Mouse (Mus musculus): Measurements from ENCODE around the gene Lhx2. TPM values are rescaled to one million over a fixed set of nuclear protein-coding genes. Genes with fewer than 3 reads are reported as not detected.
A peak's percentile ranks its signal among the peaks of the same experiment; 100 is the strongest.

The Lhx2 gene
- polyA plus RNA-seq, 1 experiment from 2014 or later = 21.9 TPM

- DNase-seq (ENCODE audit: low spot score) (no peak), ATAC-seq (ENCODE audit: low FRiP score) (no peak)
- H3K27ac ChIP-seq (ENCODE audit: low read depth, low read length) = no peak overlapping the region
- 7% methylated on average over 4 of the region's 4 CpGs for WGBS
- no peak overlapping the region for H3K4me3 ChIP-seq (ENCODE audit: low read depth, low read length)
- H3K9ac ChIP-seq (ENCODE audit: low read depth, low read length) = no peak overlapping the region
- no peaks in the 10 kb centered on the region for H3K9me3 ChIP-seq (ENCODE audit: control insufficient read depth, low read length)
- H3K4me1 ChIP-seq (replicated peaks; ENCODE audit: control insufficient read depth, insufficient read depth, low read length) = peaks cover 2% of the 10 kb centered on the region; the same call in 1 of the 2 replicates
- no peak overlapping the region for H3K4me2 ChIP-seq (replicated peaks; ENCODE audit: low read depth, low read length)
- peaks cover 36% of the 10 kb centered on the region for H3K27me3 ChIP-seq (ENCODE audit: control insufficient read depth, insufficient read depth, low read length)
- no peaks in the 10 kb centered on the region for H3K36me3 ChIP-seq (ENCODE audit: control insufficient read depth, insufficient read depth, low read length)
Measured at GRCm38 (mm10) chr2:38379546-38379870, 40.4 kb downstream of the Lhx2 start.

GRCm38 (mm10) chr2:38380136-38381083 lies 41.3 kb downstream of the Lhx2 start:
- 58% methylated on average over 10 of the region's 10 CpGs for WGBS
- H3K4me2 ChIP-seq (replicated peaks; ENCODE audit: low read depth, low read length) = no peak overlapping the region
- H3K9ac ChIP-seq (ENCODE audit: low read depth, low read length) = no peak overlapping the region
- no peak for DNase-seq (ENCODE audit: low spot score)
- no peaks in the 10 kb centered on the region for H3K9me3 ChIP-seq (ENCODE audit: control insufficient read depth, low read length)
- H3K36me3 ChIP-seq (ENCODE audit: control insufficient read depth, insufficient read depth, low read length) = no peaks in the 10 kb centered on the region
- H3K27me3 ChIP-seq (ENCODE audit: control insufficient read depth, insufficient read depth, low read length) = peaks cover 34% of the 10 kb centered on the region
- ATAC-seq (ENCODE audit: low FRiP score) = no peak
- H3K4me3 ChIP-seq (ENCODE audit: low read depth, low read length) = no peak overlapping the region
- H3K4me1 ChIP-seq (replicated peaks; ENCODE audit: control insufficient read depth, insufficient read depth, low read length) = peaks cover 2% of the 10 kb centered on the region; the same call in 1 of the 2 replicates
- no peak overlapping the region for H3K27ac ChIP-seq (ENCODE audit: low read depth, low read length)

- Histone ChIP-seq H3K4me2 (replicated peaks; ENCODE audit: low read depth, low read length) (no peak overlapping the region), H3K4me1 (replicated peaks; ENCODE audit: control insufficient read depth, insufficient read depth, low read length) (no peaks in the 10 kb centered on the region), H3K9me3 (ENCODE audit: control insufficient read depth, low read length) (no peaks in the 10 kb centered on the region), H3K36me3 (ENCODE audit: control insufficient read depth, insufficient read depth, low read length) (no peaks in the 10 kb centered on the region), H3K27me3 (ENCODE audit: control insufficient read depth, insufficient read depth, low read length) (no peaks in the 10 kb centered on the region), H3K27ac (ENCODE audit: low read depth, low read length) (no peak overlapping the region), H3K9ac (ENCODE audit: low read depth, low read length) (no peak overlapping the region), H3K4me3 (ENCODE audit: low read depth, low read length) (no peak overlapping the region)
- 89% methylated on average over 10 of the region's 10 CpGs for WGBS
- ATAC-seq (ENCODE audit: low FRiP score) (no peak), DNase-seq (ENCODE audit: low spot score) (no peak)
Measured at GRCm38 (mm10) chr2:38387568-38388262, 48.6 kb downstream of the Lhx2 start.

GRCm38 (mm10) chr2:38394977-38395868 lies 56.1 kb downstream of the Lhx2 start:
- H3K27ac ChIP-seq (ENCODE audit: low read depth, low read length) = no peak overlapping the region
- 70% methylated on average over 17 of the region's 17 CpGs for WGBS
- no peaks in the 10 kb centered on the region for H3K36me3 ChIP-seq (ENCODE audit: control insufficient read depth, insufficient read depth, low read length)
- H3K9me3 ChIP-seq (ENCODE audit: control insufficient read depth, low read length) = no peaks in the 10 kb centered on the region
- no peaks in the 10 kb centered on the region for H3K27me3 ChIP-seq (ENCODE audit: control insufficient read depth, insufficient read depth, low read length)
- DNase-seq (ENCODE audit: low spot score) = no peak
- no peak overlapping the region for H3K4me3 ChIP-seq (ENCODE audit: low read depth, low read length)
- H3K9ac ChIP-seq (ENCODE audit: low read depth, low read length) = no peak overlapping the region
- no peak overlapping the region for H3K4me2 ChIP-seq (replicated peaks; ENCODE audit: low read depth, low read length)
- peak; percentile 54; the same call in 1 of the 2 replicates for ATAC-seq (ENCODE audit: low FRiP score)
- H3K4me1 ChIP-seq (replicated peaks; ENCODE audit: control insufficient read depth, insufficient read depth, low read length) = no peaks in the 10 kb centered on the region

- ATAC-seq (ENCODE audit: low FRiP score) (no peak), DNase-seq (ENCODE audit: low spot score) (no peak)
- no peak overlapping the region for H3K4me3 ChIP-seq (ENCODE audit: low read depth, low read length)
- H3K27ac ChIP-seq (ENCODE audit: low read depth, low read length) = no peak overlapping the region
- H3K27me3 ChIP-seq (ENCODE audit: control insufficient read depth, insufficient read depth, low read length) = no peaks in the 10 kb centered on the region
- no peaks in the 10 kb centered on the region for H3K4me1 ChIP-seq (replicated peaks; ENCODE audit: control insufficient read depth, insufficient read depth, low read length)
- no peak overlapping the region for H3K9ac ChIP-seq (ENCODE audit: low read depth, low read length)
- H3K36me3 ChIP-seq (ENCODE audit: control insufficient read depth, insufficient read depth, low read length) = no peaks in the 10 kb centered on the region
- no peaks in the 10 kb centered on the region for H3K9me3 ChIP-seq (ENCODE audit: control insufficient read depth, low read length)
- no peak overlapping the region for H3K4me2 ChIP-seq (replicated peaks; ENCODE audit: low read depth, low read length)
Measured at GRCm38 (mm10) chr2:38395869-38396236, 56.8 kb downstream of the Lhx2 start.

- Histone ChIP-seq H3K4me1 (replicated peaks; ENCODE audit: control insufficient read depth, insufficient read depth, low read length) (no peaks in the 10 kb centered on the region), H3K27me3 (ENCODE audit: control insufficient read depth, insufficient read depth, low read length) (no peaks in the 10 kb centered on the region), H3K4me2 (replicated peaks; ENCODE audit: low read depth, low read length) (no peak overlapping the region), H3K4me3 (ENCODE audit: low read depth, low read length) (no peak overlapping the region), H3K36me3 (ENCODE audit: control insufficient read depth, insufficient read depth, low read length) (no peaks in the 10 kb centered on the region), H3K9ac (ENCODE audit: low read depth, low read length) (no peak overlapping the region), H3K9me3 (ENCODE audit: control insufficient read depth, low read length) (no peaks in the 10 kb centered on the region), H3K27ac (ENCODE audit: low read depth, low read length) (no peak overlapping the region)
- no peak for ATAC-seq (ENCODE audit: low FRiP score)
- no peak for DNase-seq (ENCODE audit: low spot score)
- WGBS = 74% methylated on average over 7 of the region's 7 CpGs
Measured at GRCm38 (mm10) chr2:38397306-38397705, 58.2 kb downstream of the Lhx2 start.

- H3K27me3 ChIP-seq (ENCODE audit: control insufficient read depth, insufficient read depth, low read length) = no peaks in the 10 kb centered on the region
- H3K4me3 ChIP-seq (ENCODE audit: low read depth, low read length) = no peak overlapping the region
- DNase-seq (ENCODE audit: low spot score) = no peak
- H3K36me3 ChIP-seq (ENCODE audit: control insufficient read depth, insufficient read depth, low read length) = no peaks in the 10 kb centered on the region
- no peak overlapping the region for H3K27ac ChIP-seq (ENCODE audit: low read depth, low read length)
- ATAC-seq (ENCODE audit: low FRiP score) = no peak
- H3K9ac ChIP-seq (ENCODE audit: low read depth, low read length) = no peak overlapping the region
- H3K9me3 ChIP-seq (ENCODE audit: control insufficient read depth, low read length) = no peaks in the 10 kb centered on the region
- no peak overlapping the region for H3K4me2 ChIP-seq (replicated peaks; ENCODE audit: low read depth, low read length)
- H3K4me1 ChIP-seq (replicated peaks; ENCODE audit: control insufficient read depth, insufficient read depth, low read length) = no peaks in the 10 kb centered on the region
- WGBS = 77% methylated on average over 6 of the region's 6 CpGs
Measured at GRCm38 (mm10) chr2:38397882-38398281, 58.8 kb downstream of the Lhx2 start.

GRCm38 (mm10) chr2:38402611-38403010 lies 63.5 kb downstream of the Lhx2 start:
- Histone ChIP-seq H3K27me3 (ENCODE audit: control insufficient read depth, insufficient read depth, low read length) (no peaks in the 10 kb centered on the region), H3K27ac (ENCODE audit: low read depth, low read length) (no peak overlapping the region), H3K9ac (ENCODE audit: low read depth, low read length) (no peak overlapping the region), H3K4me1 (replicated peaks; ENCODE audit: control insufficient read depth, insufficient read depth, low read length) (no peaks in the 10 kb centered on the region), H3K9me3 (ENCODE audit: control insufficient read depth, low read length) (no peaks in the 10 kb centered on the region), H3K4me2 (replicated peaks; ENCODE audit: low read depth, low read length) (no peak overlapping the region), H3K36me3 (ENCODE audit: control insufficient read depth, insufficient read depth, low read length) (no peaks in the 10 kb centered on the region), H3K4me3 (ENCODE audit: low read depth, low read length) (no peak overlapping the region)
- no peak for DNase-seq (ENCODE audit: low spot score)
- ATAC-seq (ENCODE audit: low FRiP score) = no peak
- 97% methylated on average over 1 of the region's 1 CpGs for WGBS

Measured in hindbrain, embryonic 11.5 days (tissue).